Mouse (Mus musculus): ENCODE results near the gene Pramef12. TPM values are rescaled to one million over a fixed set of nuclear protein-coding genes. Genes with fewer than 3 reads are reported as not detected.
"Not testable (repeated sequence)": the region's sequence is repeated elsewhere in the genome, so short reads cannot be mapped to it uniquely, and the experiment has no call there.

Pramef12 gene
- polyA plus RNA-seq, 1 experiment from 2014 or later: not detected

DNA sequence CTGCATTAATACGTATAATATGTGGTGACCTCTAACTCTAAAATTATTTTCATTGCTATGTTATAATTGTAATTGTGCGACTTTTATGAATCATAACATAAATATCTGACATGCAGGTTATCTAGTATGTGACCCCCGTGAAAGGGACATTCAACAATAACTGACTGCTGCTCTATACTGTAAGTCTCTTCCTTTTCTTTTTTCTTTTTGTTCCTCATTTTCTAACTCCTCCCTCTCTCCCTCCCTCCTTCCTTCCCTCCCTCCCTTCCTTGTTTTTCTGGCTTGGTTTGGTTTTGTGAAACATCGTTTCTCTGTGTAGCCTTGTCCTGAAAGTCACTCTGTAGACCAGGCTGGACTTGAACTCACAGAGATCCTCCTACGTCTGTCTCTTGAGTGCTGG lies 16.3 kb upstream of the Pramef12 start:
- Histone ChIP-seq H3K27me3 (ENCODE audit: control insufficient read depth, insufficient read depth, low read length) (no peaks in the 10 kb centered on the region), H3K27ac (ENCODE audit: low read depth, low read length) (no peak overlapping the region), H3K4me1 (ENCODE audit: control insufficient read depth, insufficient read depth, low read length) (no peaks in the 10 kb centered on the region), H3K9me3 (replicated peaks; ENCODE audit: control insufficient read depth, low read length) (no peaks in the 10 kb centered on the region), H3K36me3 (ENCODE audit: control insufficient read depth, insufficient read depth, low read length) (no peaks in the 10 kb centered on the region), H3K4me3 (ENCODE audit: low read depth, low read length) (no peak overlapping the region), H3K4me2 (no peak overlapping the region), H3K9ac (ENCODE audit: low read depth, low read length) (no peak overlapping the region)
- WGBS (ENCODE audit: insufficient replicate concordance): 72% methylated on average over 5 of the region's 5 CpGs
- no peak for ATAC-seq (replicated peaks; ENCODE audit: insufficient number of reproducible peaks, low FRiP score, low TSS enrichment)

DNA sequence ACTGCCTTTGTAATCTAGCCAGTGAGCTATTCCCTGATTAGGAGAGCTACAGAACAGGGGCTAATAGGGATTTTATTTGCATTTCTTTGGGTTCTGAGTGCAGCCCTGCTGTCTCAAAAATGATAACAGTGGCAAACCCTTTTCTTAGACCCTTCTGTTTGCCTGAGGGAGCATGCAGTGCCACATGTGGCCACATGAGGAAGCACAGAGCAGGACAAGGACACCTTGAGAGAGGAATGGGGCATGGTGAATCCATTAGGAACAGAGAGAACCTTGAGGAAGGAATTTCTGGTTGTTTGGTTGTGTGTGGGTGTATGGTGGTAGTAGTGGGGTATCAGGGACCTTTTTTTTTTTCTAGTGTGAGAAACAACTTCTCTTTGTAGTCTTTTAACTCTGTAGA lies 12.4 kb upstream of the Pramef12 start:
- Histone ChIP-seq H3K27me3 (ENCODE audit: control insufficient read depth, insufficient read depth, low read length) (no peaks in the 10 kb centered on the region), H3K9ac (ENCODE audit: low read depth, low read length) (no peak overlapping the region), H3K4me2 (no peak overlapping the region), H3K36me3 (ENCODE audit: control insufficient read depth, insufficient read depth, low read length) (no peaks in the 10 kb centered on the region), H3K9me3 (replicated peaks; ENCODE audit: control insufficient read depth, low read length) (no peaks in the 10 kb centered on the region), H3K27ac (ENCODE audit: low read depth, low read length) (no peak overlapping the region), H3K4me3 (ENCODE audit: low read depth, low read length) (no peak overlapping the region), H3K4me1 (ENCODE audit: control insufficient read depth, insufficient read depth, low read length) (no peaks in the 10 kb centered on the region)
- ATAC-seq (replicated peaks; ENCODE audit: insufficient number of reproducible peaks, low FRiP score, low TSS enrichment): no peak

DNA sequence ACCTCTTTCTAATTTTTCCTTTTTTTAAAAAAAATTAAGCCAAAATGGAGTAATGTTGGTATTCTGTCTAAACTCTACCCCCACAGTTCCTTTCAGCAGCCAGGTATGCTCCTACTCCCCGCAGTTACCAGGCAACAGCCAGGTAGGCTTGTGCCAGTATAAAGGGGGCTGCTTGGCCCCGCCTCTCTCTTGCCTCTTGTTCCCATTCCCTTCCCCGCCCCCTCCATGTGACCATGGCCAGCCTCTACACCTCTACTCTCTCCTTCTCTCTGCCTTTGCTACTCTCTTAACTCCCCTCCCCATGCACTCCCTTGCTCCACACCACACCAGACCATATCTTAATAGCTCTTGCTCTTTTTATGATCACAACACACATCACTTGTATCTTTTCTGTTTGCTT lies 2.0 kb downstream of the Pramef12 start:
- no peaks in the 10 kb centered on the region for H3K36me3 ChIP-seq (ENCODE audit: control insufficient read depth, insufficient read depth, low read length)
- H3K4me1 ChIP-seq (ENCODE audit: control insufficient read depth, insufficient read depth, low read length): no peaks in the 10 kb centered on the region
- H3K27ac ChIP-seq (ENCODE audit: low read depth, low read length): no peak overlapping the region
- no peak overlapping the region for H3K9ac ChIP-seq (ENCODE audit: low read depth, low read length)
- no peak overlapping the region for H3K4me2 ChIP-seq
- no peak for ATAC-seq (replicated peaks; ENCODE audit: insufficient number of reproducible peaks, low FRiP score, low TSS enrichment)
- no peaks in the 10 kb centered on the region for H3K27me3 ChIP-seq (ENCODE audit: control insufficient read depth, insufficient read depth, low read length)
- H3K4me3 ChIP-seq (ENCODE audit: low read depth, low read length): no peak overlapping the region
- no peaks in the 10 kb centered on the region for H3K9me3 ChIP-seq (replicated peaks; ENCODE audit: control insufficient read depth, low read length)
- 53% methylated on average over 3 of the region's 3 CpGs for WGBS (ENCODE audit: insufficient replicate concordance)

DNA sequence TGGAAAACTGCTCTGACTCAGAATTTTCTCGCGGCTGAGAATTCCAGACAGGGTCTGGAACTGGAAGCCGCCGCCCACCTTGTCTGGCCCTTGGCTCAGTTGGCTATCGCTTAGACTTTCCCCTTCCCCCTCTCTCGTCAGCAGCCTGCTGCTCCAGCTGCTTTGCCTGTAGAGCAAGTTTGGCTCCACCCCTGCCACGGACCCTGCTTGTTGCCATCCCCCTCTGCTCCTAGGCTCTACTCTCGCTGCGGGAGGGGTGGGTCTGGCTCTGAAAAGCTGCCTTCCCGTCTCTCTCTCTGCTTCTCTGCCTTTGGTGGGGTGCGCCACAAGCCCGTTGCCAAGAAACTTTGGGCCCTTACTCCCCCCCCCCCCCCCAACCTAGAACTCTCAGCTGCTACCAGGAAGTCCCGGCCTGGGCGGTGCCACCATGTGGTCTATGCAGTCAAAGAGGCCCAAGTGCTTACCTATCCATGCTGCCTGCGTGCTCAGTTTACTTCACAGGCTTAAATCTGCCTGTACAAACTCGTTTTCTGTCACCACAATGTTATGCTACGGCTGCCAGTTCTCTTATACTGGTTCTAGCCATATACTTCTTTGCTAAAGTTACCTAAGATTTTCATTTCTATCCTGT lies 3.7 kb downstream of the Pramef12 start:
- Histone ChIP-seq H3K9me3 (replicated peaks; ENCODE audit: control insufficient read depth, low read length) (no peaks in the 10 kb centered on the region), H3K9ac (ENCODE audit: low read depth, low read length) (peak overlapping the region; percentile 62; the same call in 1 of the 2 replicates), H3K4me2 (peak overlapping the region; percentile 59), H3K36me3 (ENCODE audit: control insufficient read depth, insufficient read depth, low read length) (no peaks in the 10 kb centered on the region), H3K27ac (ENCODE audit: low read depth, low read length) (peak overlapping the region; percentile 57; the same call in 1 of the 2 replicates), H3K4me3 (ENCODE audit: low read depth, low read length) (peak overlapping the region; percentile 39), H3K27me3 (ENCODE audit: control insufficient read depth, insufficient read depth, low read length) (no peaks in the 10 kb centered on the region), H3K4me1 (ENCODE audit: control insufficient read depth, insufficient read depth, low read length) (no peaks in the 10 kb centered on the region)
- WGBS (ENCODE audit: insufficient replicate concordance): 5% methylated on average over 17 of the region's 17 CpGs
- ATAC-seq (replicated peaks; ENCODE audit: insufficient number of reproducible peaks, low FRiP score, low TSS enrichment): peak; percentile 86

DNA sequence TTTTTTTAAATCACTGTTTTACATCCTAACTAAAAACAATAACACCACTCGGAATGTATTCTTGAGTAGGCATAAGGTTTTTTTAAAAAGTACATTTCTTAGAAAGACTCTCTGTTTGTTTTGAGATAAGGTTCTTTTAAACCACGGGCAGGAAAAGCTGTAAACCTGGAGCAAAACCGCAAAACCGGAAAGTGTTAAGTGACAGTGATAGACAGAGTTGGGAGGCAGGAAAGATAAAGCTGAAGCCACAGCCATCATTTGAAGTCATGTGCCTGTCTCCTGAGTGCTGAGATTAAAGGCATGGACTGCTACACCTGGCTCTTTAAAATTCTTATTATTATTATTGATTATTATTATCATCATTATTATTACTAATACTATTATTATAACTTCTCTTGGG lies 5.6 kb downstream of the Pramef12 start:
- 11% methylated on average over 4 of the region's 4 CpGs for WGBS (ENCODE audit: insufficient replicate concordance)
- no peaks in the 10 kb centered on the region for H3K9me3 ChIP-seq (replicated peaks; ENCODE audit: control insufficient read depth, low read length)
- no peak for ATAC-seq (replicated peaks; ENCODE audit: insufficient number of reproducible peaks, low FRiP score, low TSS enrichment)
- no peaks in the 10 kb centered on the region for H3K4me1 ChIP-seq (ENCODE audit: control insufficient read depth, insufficient read depth, low read length)
- H3K4me3 ChIP-seq (ENCODE audit: low read depth, low read length): no peak overlapping the region
- no peaks in the 10 kb centered on the region for H3K27me3 ChIP-seq (ENCODE audit: control insufficient read depth, insufficient read depth, low read length)
- H3K9ac ChIP-seq (ENCODE audit: low read depth, low read length): no peak overlapping the region
- H3K4me2 ChIP-seq: no peak overlapping the region
- H3K27ac ChIP-seq (ENCODE audit: low read depth, low read length): no peak overlapping the region
- no peaks in the 10 kb centered on the region for H3K36me3 ChIP-seq (ENCODE audit: control insufficient read depth, insufficient read depth, low read length)

DNA sequence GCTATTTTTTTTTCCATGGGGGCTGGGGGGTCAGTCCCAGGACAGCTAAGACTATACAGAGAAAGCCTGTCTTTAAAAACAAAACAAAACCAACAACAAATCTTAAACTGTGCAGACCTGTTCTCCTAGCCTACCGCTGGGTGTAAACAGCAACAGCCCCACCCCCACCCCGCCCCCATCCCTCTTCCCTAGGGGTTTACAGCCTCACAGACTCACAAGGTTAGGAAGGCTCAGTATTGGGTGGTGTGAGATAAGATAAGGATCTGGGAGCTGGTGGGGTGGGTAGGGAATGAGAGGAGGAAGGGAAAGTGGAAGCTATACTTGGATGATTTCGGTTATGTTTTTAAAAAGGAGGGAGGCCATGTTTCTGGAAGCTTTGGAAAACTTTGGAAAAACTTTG lies 11.9 kb downstream of the Pramef12 start:
- no peaks in the 10 kb centered on the region for H3K9me3 ChIP-seq (replicated peaks; ENCODE audit: control insufficient read depth, low read length)
- H3K27me3 ChIP-seq (ENCODE audit: control insufficient read depth, insufficient read depth, low read length): no peaks in the 10 kb centered on the region
- no peaks in the 10 kb centered on the region for H3K36me3 ChIP-seq (ENCODE audit: control insufficient read depth, insufficient read depth, low read length)
- no peak overlapping the region for H3K4me3 ChIP-seq (ENCODE audit: low read depth, low read length)
- H3K4me1 ChIP-seq (ENCODE audit: control insufficient read depth, insufficient read depth, low read length): no peaks in the 10 kb centered on the region
- H3K9ac ChIP-seq (ENCODE audit: low read depth, low read length): no peak overlapping the region
- no peak overlapping the region for H3K4me2 ChIP-seq
- H3K27ac ChIP-seq (ENCODE audit: low read depth, low read length): no peak overlapping the region
- no peak for ATAC-seq (replicated peaks; ENCODE audit: insufficient number of reproducible peaks, low FRiP score, low TSS enrichment)
- WGBS (ENCODE audit: insufficient replicate concordance): 39% methylated on average over 3 of the region's 3 CpGs

DNA sequence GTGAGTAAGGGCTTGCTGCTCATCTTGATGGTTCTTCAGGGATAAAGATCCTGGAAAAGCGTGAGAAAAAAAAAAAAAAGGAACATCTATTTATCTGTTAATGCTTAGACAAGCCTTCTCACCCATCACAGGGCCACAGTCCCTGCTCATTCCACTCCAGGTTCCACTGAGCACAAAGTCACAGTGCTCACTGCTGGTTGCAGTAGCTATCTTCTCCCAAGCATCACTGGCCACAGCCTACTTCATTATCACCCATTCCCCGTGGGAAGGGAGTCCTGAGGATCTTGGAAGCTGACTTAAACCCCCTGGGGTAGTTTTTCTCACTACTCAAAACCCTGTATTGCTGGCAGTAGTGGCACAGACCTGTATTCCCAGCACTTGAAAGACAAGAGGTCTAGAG lies 30.4 kb downstream of the Pramef12 start, which contains the start of gene Pramef20:
TSS of gene Pramef20 (minus strand) at position 23 of the 400 bp plus-strand sequence.
- WGBS (ENCODE audit: insufficient replicate concordance): 31% methylated on average over 2 of the region's 2 CpGs
- Histone ChIP-seq H3K36me3 (ENCODE audit: control insufficient read depth, insufficient read depth, low read length) (no peaks in the 10 kb centered on the region), H3K27me3 (ENCODE audit: control insufficient read depth, insufficient read depth, low read length) (no peaks in the 10 kb centered on the region), H3K4me2 (no peak within 1 kb of the TSS), H3K4me3 (ENCODE audit: low read depth, low read length) (no peak within 1 kb of the TSS), H3K4me1 (ENCODE audit: control insufficient read depth, insufficient read depth, low read length) (no peaks in the 10 kb centered on the region), H3K27ac (ENCODE audit: low read depth, low read length) (no peak within 1 kb of the TSS), H3K9ac (ENCODE audit: low read depth, low read length) (no peak within 1 kb of the TSS), H3K9me3 (replicated peaks; ENCODE audit: control insufficient read depth, low read length) (peaks cover 4% of the 10 kb centered on the region; the same call in 1 of the 2 replicates)
- no peak for ATAC-seq (replicated peaks; ENCODE audit: insufficient number of reproducible peaks, low FRiP score, low TSS enrichment)

DNA sequence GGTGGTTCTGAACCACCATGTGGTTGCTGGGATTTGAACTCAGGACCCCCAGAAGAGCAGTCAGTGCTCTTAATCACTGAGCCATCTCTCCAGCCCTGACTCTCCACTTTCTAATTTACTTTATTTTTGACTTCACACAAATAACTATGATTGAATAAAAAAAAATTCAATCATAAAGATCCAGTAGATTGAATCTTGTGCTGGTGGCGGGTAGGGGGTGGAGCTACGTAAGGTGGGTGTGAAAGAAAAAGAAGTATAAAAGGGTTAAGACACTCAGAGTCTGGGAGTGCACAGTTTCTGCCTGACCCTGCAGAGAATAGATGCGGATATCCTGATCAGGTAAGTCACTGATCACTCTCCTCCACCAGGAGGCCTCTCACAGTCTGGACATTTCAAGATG lies 50.6 kb downstream of the Pramef12 start, which contains the start of gene Gm13119:
TSS of gene Gm13119 (plus strand) at position 301 of the 400 bp plus-strand sequence.
- H3K27me3 ChIP-seq (ENCODE audit: control insufficient read depth, insufficient read depth, low read length); H3K27ac ChIP-seq (ENCODE audit: low read depth, low read length); H3K9me3 ChIP-seq (replicated peaks; ENCODE audit: control insufficient read depth, low read length); H3K4me1 ChIP-seq (ENCODE audit: control insufficient read depth, insufficient read depth, low read length); H3K36me3 ChIP-seq (ENCODE audit: control insufficient read depth, insufficient read depth, low read length); ATAC-seq (replicated peaks; ENCODE audit: insufficient number of reproducible peaks, low FRiP score, low TSS enrichment); H3K4me2 ChIP-seq; H3K4me3 ChIP-seq (ENCODE audit: low read depth, low read length); H3K9ac ChIP-seq (ENCODE audit: low read depth, low read length): not testable (repeated sequence)
- WGBS (ENCODE audit: insufficient replicate concordance): 85% methylated on average over 3 of the region's 3 CpGs
